Mouse (Mus musculus): ENCODE measurements around the gene Pip4k2a. TPM values are rescaled to one million over a fixed set of nuclear protein-coding genes. Genes with fewer than 3 reads are reported as not detected.

The Pip4k2a gene
- total RNA-seq, 1 experiment from 2014 or later, result 40.9 TPM

DNA sequence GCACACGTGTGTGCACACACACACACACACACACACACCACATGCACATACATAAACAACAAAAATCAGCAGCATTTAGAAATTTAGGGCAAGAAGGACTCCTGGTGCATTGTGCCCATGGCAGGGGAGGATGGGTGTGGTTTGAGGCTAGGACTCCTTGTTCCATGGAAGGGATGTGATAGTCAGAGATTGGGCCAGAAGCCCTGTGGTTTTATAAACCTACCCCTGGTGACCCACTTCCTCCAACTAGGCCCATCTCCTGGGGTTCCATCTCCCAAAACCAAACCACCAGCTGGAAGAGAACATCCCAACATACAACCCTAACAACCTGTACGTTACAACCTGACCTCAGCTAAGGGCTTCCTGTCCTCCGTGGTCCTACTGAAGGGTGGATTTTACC lies 35.4 kb downstream of the Pip4k2a start:
- ATAC-seq (replicated peaks in 1 of 2; ENCODE audit: insufficient read depth in 1 of 2, low FRiP score in 2 of 2, low TSS enrichment in 1 of 2, low read depth in 1 of 2, poor library complexity in 2 of 2, severe bottlenecking in 2 of 2), result peak in 1 of 2 experiments; percentile 41; a peak in 3 of 4 replicates

DNA sequence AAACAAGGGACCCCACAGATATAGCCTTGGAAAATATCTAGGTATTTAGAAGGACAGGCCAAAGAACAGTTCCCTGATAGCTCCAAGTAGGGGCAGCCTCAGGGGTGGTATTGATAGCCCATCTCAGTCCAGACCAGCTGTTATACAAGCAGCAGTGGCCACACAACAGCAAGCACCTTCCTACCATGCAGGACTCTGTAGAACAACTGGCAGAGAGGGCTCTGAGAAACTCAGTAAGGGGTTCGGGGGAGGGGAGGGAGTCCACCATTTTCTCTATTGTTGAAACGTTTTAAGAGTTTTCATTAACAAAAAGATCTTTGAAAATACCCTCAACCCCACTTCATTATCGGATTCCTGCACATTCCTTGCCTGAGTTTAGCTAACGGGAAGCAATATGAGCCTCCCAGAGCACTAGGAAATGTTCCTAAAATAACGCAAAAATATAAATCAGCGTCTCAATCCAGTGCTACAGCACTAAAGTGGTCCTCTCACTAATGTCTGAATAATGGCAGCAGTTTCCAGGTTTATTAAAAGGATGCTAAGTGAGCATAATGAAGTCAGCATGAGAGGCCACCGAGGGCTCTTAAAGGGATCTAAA lies 37.5 kb downstream of the Pip4k2a start:
- no peak for ATAC-seq (replicated peaks in 1 of 2; ENCODE audit: insufficient read depth in 1 of 2, low FRiP score in 2 of 2, low TSS enrichment in 1 of 2, low read depth in 1 of 2, poor library complexity in 2 of 2, severe bottlenecking in 2 of 2)

DNA sequence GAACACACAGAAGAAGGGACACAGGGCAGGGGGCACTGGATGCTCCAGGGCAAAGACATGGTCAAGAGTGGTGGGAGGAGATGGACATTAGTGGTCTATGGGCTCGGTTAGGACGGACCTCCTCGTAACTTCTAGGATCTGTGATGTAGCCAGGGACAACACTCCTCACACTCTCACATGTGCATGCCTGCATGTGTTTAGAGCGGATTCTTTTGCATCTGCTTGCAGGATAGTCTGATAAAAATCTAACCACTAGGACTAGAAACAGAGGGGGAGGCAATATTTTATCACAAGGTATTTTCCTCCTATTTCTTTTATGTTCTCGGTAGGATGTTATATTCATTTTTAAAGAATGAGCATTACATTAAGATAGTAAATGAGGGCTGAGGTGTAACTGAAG lies 38.4 kb downstream of the Pip4k2a start:
- no peak for ATAC-seq (replicated peaks in 1 of 2; ENCODE audit: insufficient read depth in 1 of 2, low FRiP score in 2 of 2, low TSS enrichment in 1 of 2, low read depth in 1 of 2, poor library complexity in 2 of 2, severe bottlenecking in 2 of 2)

DNA sequence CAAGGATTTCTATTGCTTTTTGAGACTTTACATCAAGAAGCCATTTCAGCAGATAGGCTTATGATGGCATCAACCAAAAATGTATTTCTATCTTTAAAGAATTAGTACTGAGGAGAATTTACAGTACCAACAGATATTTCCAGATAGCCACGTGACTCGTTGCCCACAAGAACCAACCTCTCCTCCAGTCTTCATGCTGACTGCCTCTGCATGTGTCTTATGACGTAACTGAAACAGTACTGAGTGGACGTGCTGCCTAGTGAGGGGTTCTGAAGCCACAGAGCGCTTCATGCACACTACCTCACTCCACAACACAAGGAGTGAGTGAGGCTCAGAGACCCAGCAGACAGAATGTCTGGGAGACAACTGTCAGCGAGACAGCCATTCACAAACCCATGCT lies 38.9 kb downstream of the Pip4k2a start:
- peak; percentile 5 to 40; a peak in 1 of 4 replicates for ATAC-seq (replicated peaks in 1 of 2; ENCODE audit: insufficient read depth in 1 of 2, low FRiP score in 2 of 2, low TSS enrichment in 1 of 2, low read depth in 1 of 2, poor library complexity in 2 of 2, severe bottlenecking in 2 of 2)

DNA sequence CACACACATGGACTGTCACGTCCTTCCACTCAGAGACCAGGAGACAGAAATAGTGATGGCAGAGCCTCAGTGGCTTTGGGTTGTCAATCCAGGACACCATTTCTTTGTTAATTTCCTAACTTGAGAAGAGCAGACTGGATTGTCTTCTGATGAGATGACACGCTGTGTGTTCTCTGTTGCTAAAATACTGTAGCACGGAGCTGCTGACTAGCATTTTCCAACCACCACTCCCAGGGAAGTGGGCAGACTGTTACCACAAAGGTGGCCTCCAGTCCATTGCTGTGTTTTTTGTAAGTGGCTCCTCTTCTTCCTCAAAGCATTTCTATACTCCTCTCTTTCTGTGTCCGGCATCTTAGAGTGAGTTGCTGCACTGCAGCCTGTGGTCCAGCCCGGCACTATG lies 39.4 kb downstream of the Pip4k2a start:
- peak; percentile 6 to 43; a peak in 2 of 4 replicates for ATAC-seq (replicated peaks in 1 of 2; ENCODE audit: insufficient read depth in 1 of 2, low FRiP score in 2 of 2, low TSS enrichment in 1 of 2, low read depth in 1 of 2, poor library complexity in 2 of 2, severe bottlenecking in 2 of 2)

DNA sequence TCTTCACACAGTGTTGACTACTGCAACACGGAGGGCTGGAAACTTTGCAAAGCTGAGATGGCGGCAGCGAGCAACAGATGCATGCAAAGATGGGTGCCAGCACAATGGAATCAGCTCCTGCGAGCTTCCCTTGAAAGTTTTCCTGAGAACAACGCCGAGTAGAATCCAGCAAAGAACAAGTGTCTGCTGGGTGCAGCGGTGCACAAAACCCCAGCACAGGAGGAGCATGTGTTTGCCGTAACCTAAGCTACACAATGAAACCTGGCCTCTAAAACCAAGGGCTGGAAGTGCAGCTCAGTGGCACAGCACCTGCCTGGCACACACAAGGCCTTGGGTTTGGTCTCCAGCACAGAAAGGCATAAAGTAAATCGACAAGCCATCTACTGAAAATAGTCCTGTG lies 39.9 kb downstream of the Pip4k2a start:
- ATAC-seq (replicated peaks in 1 of 2; ENCODE audit: insufficient read depth in 1 of 2, low FRiP score in 2 of 2, low TSS enrichment in 1 of 2, low read depth in 1 of 2, poor library complexity in 2 of 2, severe bottlenecking in 2 of 2), result no peak

DNA sequence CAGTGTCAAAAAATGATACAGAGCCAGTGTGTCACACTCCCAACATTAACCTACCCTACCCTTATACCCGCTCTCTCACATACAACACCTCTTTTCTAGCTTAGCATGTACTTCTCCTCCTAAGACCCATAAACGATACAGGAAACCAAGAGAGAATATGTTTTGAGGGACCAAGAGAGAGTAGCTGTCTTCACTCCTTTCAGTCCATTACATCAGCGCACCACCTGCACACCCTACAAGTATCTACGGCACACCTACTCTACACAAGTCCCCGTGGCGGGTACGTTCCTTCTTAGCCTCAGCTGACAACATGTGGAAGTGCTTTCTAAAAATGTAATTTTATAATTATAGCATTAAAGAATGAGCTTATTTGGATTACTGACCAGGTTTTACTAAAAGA lies 40.5 kb downstream of the Pip4k2a start:
- ATAC-seq (replicated peaks in 1 of 2; ENCODE audit: insufficient read depth in 1 of 2, low FRiP score in 2 of 2, low TSS enrichment in 1 of 2, low read depth in 1 of 2, poor library complexity in 2 of 2, severe bottlenecking in 2 of 2), result no peak

DNA sequence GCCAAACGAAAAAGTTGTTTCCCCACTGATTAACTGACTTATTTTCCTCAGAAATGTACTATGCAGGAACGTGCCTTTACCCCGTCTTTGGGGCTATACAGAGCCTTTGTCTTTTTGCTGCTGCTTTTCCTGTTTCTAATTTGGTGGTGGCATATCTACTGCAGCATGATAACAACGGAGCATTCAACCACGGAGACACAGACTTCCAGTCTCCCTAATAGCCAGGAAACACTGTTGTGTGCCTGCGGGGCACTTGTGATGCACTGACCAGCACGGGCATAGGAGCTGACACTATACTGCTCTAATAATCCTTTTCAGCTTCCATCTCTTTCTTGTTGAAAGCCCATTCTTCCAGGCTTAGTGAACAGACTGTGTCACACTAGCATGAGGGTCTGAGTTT lies 41.0 kb downstream of the Pip4k2a start:
- no peak for ATAC-seq (replicated peaks in 1 of 2; ENCODE audit: insufficient read depth in 1 of 2, low FRiP score in 2 of 2, low TSS enrichment in 1 of 2, low read depth in 1 of 2, poor library complexity in 2 of 2, severe bottlenecking in 2 of 2)

DNA sequence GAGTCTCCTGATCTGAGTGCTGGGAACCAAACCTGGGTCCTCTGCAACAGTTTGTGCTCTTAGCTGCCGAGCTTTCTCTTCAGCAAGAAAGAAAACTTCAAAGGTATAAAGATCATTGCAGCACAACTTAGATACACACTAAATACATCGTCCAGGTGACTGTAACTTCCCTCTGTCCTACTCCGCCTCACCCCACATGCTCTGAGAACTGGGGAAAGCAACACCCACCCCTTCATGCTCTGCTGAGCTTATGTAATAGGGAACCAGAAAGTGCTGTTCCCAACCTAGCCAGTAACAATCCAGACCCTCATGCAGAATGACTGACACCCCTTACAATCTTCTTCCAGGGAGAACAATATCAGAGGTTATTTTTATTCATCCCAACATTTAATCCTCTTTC lies 41.5 kb downstream of the Pip4k2a start:
- no peak for ATAC-seq (replicated peaks in 1 of 2; ENCODE audit: insufficient read depth in 1 of 2, low FRiP score in 2 of 2, low TSS enrichment in 1 of 2, low read depth in 1 of 2, poor library complexity in 2 of 2, severe bottlenecking in 2 of 2)

DNA sequence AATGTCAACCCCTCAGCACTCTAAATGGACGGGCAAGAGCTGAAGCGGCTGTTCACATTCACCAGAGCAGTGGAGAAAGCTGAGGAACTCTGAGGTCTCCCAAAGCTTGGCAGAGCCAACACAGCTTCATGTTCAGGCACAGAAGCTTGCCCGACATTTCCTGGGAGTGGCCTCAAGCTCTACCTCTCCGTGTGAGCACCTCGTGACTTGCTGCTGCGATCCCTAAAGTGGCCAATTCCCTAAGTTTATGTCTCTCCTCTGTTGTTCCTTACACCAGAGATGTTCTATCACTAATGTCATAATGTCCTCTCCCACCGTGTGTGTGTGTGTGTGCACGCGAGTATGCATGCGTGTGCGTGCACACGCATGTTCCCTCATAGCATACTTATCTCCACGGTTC lies 42.3 kb downstream of the Pip4k2a start:
- no peak for ATAC-seq (replicated peaks in 1 of 2; ENCODE audit: insufficient read depth in 1 of 2, low FRiP score in 2 of 2, low TSS enrichment in 1 of 2, low read depth in 1 of 2, poor library complexity in 2 of 2, severe bottlenecking in 2 of 2)

DNA sequence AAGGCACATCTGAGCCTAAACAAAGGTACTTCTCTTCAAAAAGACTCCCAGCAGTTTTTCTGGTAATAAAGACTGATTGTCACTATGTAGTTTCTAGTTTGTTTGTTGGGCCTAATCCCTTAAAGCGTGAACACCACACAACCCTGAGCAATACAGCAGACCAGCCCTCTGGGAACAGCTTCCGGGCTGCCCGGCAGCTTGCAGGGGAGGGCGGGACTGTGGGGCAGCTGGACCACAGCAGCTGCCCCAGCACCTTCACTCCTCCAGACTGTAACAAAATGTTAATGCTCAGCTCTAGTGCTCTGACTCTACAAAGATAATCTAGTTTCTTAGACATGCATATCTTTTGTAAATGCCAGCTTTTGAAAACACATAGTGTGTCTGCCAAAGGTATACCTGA lies 42.9 kb downstream of the Pip4k2a start:
- no peak for ATAC-seq (replicated peaks in 1 of 2; ENCODE audit: insufficient read depth in 1 of 2, low FRiP score in 2 of 2, low TSS enrichment in 1 of 2, low read depth in 1 of 2, poor library complexity in 2 of 2, severe bottlenecking in 2 of 2)

DNA sequence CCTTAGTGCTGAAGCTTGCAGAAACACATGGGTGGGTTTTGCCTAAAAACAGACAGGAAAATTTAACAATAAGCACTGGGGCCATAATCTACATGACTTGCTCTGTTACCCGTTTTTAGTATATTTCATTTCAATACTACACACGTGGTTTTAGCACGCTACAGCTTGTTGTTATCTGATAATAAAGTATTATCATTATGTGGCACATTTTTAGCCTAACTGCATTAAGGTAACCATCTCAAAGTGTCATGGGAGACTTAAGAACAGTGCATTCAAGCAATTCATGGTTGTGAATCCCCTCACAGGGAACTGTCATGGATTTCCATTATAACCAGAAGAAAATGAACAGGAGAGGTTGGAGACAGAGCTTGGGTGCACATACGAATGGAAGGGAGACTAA lies 43.5 kb downstream of the Pip4k2a start:
- no peak for ATAC-seq (replicated peaks in 1 of 2; ENCODE audit: insufficient read depth in 1 of 2, low FRiP score in 2 of 2, low TSS enrichment in 1 of 2, low read depth in 1 of 2, poor library complexity in 2 of 2, severe bottlenecking in 2 of 2)

DNA sequence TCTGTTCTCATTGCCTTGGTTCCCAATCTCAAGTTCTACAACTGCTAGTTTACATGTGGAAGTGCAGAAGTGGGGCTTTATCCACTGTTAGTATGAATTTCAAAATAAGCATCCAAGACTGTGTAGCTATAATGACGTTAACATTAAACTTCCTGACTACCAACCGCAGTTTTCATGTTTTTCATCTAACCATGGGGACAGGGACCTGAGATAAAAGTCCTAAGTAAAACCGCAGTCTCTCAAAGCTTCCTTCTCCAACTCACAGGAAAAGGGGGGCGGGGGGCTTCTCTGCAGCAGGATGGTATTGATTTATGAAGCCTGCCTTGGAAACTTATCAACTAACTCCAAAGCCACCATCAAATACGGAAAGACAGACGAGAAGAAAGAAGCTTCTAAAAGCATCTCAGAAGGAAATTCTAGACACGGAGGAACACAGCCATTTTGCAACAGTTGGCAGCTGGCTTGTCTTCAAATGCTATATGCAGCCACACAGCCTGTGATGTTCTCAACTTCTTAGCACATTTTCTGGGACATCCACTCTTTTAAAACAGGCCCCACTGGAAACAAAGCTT lies 45.7 kb downstream of the Pip4k2a start:
- ATAC-seq (replicated peaks in 1 of 2; ENCODE audit: insufficient read depth in 1 of 2, low FRiP score in 2 of 2, low TSS enrichment in 1 of 2, low read depth in 1 of 2, poor library complexity in 2 of 2, severe bottlenecking in 2 of 2), result peak; percentile 77 to 89

DNA sequence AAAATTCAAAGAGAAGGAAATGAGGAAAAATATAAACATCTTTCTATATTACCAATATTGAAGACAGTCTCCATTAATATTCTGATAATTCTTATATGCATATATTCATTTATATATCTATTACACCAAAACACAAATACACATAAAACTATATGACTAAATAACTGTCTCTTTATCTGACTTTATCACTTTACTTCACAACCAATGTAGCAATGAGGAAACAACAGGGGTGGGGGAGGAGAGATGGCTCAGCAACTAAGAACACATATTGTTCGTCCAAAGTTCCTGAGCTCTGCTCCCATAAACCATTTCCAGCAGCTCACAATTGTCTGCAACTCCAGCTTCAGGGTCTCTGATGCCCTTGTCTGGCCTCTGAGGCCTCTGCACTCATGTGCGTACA lies 47.2 kb downstream of the Pip4k2a start:
- ATAC-seq (replicated peaks in 1 of 2; ENCODE audit: insufficient read depth in 1 of 2, low FRiP score in 2 of 2, low TSS enrichment in 1 of 2, low read depth in 1 of 2, poor library complexity in 2 of 2, severe bottlenecking in 2 of 2), result no peak

DNA sequence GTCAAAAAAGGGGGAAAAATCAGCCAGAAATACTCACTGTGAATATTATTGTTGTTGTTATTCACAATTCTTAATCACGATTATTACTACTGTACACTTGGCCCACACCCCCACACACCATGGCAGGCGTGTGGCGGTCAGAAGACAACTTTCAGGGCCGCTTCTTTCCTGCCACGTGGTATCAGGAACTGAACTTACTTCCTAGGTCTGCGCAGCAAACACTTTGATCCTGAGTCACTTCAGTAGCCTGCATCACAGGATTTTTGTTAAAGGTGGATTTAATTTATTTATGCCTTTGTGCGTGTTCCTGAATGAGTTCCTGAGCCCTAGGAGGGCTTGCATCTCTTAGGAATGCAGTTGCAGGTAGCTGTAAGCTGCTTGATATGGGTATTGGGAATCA lies 49.2 kb downstream of the Pip4k2a start:
- ATAC-seq (replicated peaks in 1 of 2; ENCODE audit: insufficient read depth in 1 of 2, low FRiP score in 2 of 2, low TSS enrichment in 1 of 2, low read depth in 1 of 2, poor library complexity in 2 of 2, severe bottlenecking in 2 of 2), result no peak

DNA sequence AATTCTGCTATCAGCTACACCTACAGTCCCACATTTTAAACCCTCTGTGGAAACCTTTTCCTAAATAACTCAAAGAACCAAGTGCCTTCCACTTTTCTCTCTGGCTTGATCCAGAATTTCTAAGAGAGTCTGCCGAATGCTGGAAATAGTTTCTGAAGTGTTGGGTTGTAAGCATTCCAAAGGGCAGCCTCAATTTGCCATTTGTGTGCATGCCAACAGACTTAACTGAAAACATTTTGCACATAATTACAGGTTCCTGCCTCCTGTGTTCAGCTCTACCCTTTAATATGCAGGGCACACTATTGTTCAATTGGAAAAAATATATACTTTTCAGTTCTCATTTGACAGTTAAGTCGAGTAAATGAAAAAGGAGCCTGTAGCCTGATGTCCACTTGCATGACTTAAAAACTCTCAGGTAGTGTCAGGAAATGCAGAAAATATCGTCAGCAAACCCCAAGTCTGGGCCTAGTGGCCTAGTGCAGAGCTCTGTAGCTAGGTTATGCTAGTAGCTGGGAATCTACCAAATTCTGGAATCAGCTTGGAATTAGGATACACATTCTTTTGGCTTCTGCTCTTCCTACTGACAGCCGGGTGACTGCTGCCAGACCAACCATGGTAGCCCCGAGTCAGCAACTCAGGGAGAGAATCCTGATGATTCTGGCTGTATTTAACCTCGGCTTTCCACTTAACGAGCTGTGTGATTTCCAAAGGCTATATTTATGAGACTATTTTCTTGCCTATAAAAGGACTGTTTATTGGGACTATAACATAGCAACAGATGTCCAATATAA lies 50.1 kb downstream of the Pip4k2a start:
- no peak for ATAC-seq (replicated peaks in 1 of 2; ENCODE audit: insufficient read depth in 1 of 2, low FRiP score in 2 of 2, low TSS enrichment in 1 of 2, low read depth in 1 of 2, poor library complexity in 2 of 2, severe bottlenecking in 2 of 2)

DNA sequence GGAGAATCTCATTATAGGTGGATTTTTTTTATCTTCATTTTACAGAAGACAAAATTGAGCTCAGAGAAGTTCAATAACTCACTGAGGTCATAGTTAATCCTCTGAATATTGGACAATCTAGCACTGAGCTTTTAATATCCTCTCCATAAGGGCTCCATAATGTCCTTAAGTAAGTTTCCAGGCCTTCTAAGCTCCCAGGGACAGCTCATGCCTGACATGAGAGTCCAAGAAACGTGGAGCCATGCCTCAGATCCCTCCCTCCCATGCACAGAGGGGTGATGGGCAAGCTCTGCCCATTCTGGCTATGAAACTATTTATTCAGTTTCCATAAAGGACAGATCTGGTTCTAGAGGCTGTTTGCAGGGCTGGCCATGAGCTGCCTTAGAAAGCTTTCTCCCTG lies 52.5 kb downstream of the Pip4k2a start:
- ATAC-seq (replicated peaks in 1 of 2; ENCODE audit: insufficient read depth in 1 of 2, low FRiP score in 2 of 2, low TSS enrichment in 1 of 2, low read depth in 1 of 2, poor library complexity in 2 of 2, severe bottlenecking in 2 of 2), result no peak

DNA sequence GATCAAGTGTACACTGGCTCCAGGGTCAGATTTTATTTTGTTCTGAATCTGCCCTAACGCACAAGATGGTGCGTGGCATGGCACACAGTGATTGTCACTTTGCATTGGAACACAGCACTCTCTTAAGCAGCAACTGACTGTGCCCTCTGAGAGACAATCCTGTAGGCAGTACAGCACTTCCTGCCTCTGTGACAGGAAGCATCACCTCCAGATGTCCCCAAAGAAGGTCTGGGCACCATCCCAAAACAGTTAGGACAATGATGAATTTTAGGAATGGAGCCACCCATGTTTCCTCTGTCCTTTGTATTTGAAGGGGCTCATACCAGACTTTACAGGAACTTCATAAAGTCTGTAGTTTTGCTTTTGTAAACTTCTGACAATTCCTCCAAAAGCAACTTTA lies 54.0 kb downstream of the Pip4k2a start:
- ATAC-seq (replicated peaks in 1 of 2; ENCODE audit: insufficient read depth in 1 of 2, low FRiP score in 2 of 2, low TSS enrichment in 1 of 2, low read depth in 1 of 2, poor library complexity in 2 of 2, severe bottlenecking in 2 of 2), result no peak

DNA sequence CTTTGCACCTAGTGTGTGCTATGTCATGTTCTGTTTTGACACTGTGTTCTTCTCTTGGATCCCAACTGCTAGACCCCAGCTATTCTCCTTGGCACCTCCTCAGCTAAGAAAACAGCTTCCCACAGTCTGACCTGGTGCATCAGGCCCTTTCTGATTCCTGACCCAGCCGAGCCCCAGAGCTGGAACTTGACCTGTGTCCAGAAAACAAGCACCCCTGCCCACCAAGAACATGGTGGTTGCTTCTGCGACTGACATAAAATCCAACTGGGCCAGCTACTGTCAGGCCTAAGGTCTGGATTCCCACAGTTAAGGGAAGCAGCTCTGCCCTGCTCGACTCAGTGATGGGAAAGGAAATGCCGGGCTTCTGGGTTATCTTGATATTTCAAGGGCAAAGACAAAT lies 54.6 kb downstream of the Pip4k2a start:
- no peak for ATAC-seq (replicated peaks in 1 of 2; ENCODE audit: insufficient read depth in 1 of 2, low FRiP score in 2 of 2, low TSS enrichment in 1 of 2, low read depth in 1 of 2, poor library complexity in 2 of 2, severe bottlenecking in 2 of 2)
